Mouse (Mus musculus) bone marrow macrophage, adult 2 months (primary cell): ENCODE measurements around the gene Slc51b.

ENCODE experiments used
- CTCF ChIP-seq: IDR thresholded peaks from 2 replicates; pipeline ENCODE4 v1.5.1; 2012; ENCODE audit warnings: low read depth, mild to moderate bottlenecking, low read length, moderate library complexity
- POLR2A ChIP-seq: IDR thresholded peaks from 2 replicates; pipeline ENCODE4 v1.6.1; 2012; ENCODE audit warnings: mild to moderate bottlenecking, low read depth, low read length, borderline replicate concordance

DNA sequence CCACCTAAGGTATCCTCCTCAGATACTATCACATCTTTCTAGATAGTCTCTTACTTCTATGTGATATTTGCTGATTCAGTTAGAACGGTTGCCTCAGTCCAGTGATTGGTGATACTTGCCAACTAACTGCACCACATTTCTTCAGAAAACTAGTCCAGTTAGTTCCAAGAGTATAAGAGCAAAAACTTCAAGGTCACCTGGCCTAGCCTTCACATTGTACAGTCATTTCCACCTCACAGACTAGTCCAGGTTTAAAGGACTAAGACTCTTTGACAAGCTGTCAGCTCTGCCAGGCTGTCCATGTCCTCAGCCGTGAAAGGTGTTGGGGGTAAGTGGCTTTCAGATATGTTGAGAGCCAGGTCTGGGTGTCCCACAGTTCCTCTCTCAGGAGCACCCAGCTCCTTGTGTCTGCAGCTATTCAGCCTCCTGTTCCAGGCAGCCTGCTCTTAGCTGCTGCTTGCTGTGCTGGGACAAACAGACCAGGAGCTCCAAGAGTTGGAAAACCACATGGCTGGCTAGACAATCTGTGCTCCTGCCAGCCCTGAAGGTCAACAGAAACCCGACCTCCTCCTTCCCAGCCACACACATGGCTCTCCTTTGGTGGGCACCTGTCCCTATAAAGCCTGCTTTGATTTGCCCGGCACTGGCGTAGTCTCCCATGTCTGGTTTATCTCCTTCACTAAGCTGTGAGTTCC lies 48.1 kb downstream of the Slc51b start:
- no peak for TF ChIP-seq POLR2A
- no peak for TF ChIP-seq CTCF
